Mouse (Mus musculus) bone marrow macrophage, adult 2 months (primary cell): ENCODE measurements around the gene Slc8b1.

Experiments
- CTCF ChIP-seq: IDR thresholded peaks from 2 replicates; pipeline ENCODE4 v1.5.1; 2012; ENCODE audit warnings: low read depth, mild to moderate bottlenecking, low read length, moderate library complexity
- POLR2A ChIP-seq: IDR thresholded peaks from 2 replicates; pipeline ENCODE4 v1.6.1; 2012; ENCODE audit warnings: mild to moderate bottlenecking, low read depth, low read length, borderline replicate concordance

GRCm38 (mm10) chr5:120560616-120561311, 49.8 kb downstream of the Slc8b1 start:
- TF ChIP-seq CTCF (no peak), POLR2A (no peak)
